Mouse (Mus musculus): ENCODE results near the gene Rnf121.

GRCm38 (mm10) chr7:102061353-102061752 is 3.9 kb downstream of the Rnf121 start:
- TF ChIP-seq CTCF (IDR thresholded peaks at IDR 0.05; ENCODE audit: borderline replicate concordance, insufficient read depth, low read length) (no peak), POLR2A (IDR thresholded peaks at IDR 0.05; ENCODE audit: low read depth, low read length) (no peak)
